Mouse (Mus musculus) brown adipose tissue, adult 24 weeks (tissue): Measurements from ENCODE around the gene Gm20388. TPM values are rescaled to one million over a fixed set of nuclear protein-coding genes. Genes with fewer than 3 reads are reported as not detected.

Experiments
- H3K27ac ChIP-seq: fragments of 200-500 bp; replicated peaks from 2 replicates; pipeline ENCODE4 v1.5.1; 2012; ENCODE audit warnings: low read depth, mild to moderate bottlenecking, low read length
- H3K4me1 ChIP-seq: fragments of 200-500 bp; 2 replicates; pipeline ENCODE4 v1.6.1; 2012; ENCODE audit warnings: low read length, mixed read lengths; ENCODE audit not compliant: control insufficient read depth, insufficient read depth, insufficient read length
- H3K4me3 ChIP-seq: fragments of 200-500 bp; 2 replicates; pipeline ENCODE4 v1.5.1; 2012; ENCODE audit warnings: low read depth, mild to moderate bottlenecking, low read length, moderate library complexity; ENCODE audit not compliant: insufficient read depth
- polyA plus RNA-seq: library from polyadenylated mRNA; stranded (reverse); fragments of >200 nt; gene quantifications from 2 replicates; pipeline ENCODE4 v1.2.4, GENCODE M21; 2012; ENCODE audit not compliant: missing spikeins, insufficient read depth, insufficient read length

Gm20388 gene
- polyA plus RNA-seq, 1 experiment, result 44.7 TPM

GRCm38 (mm10) chr8:122149045-122149444 lies 2238.4 kb downstream of the Gm20388 start:
- Histone ChIP-seq H3K4me1 (peaks cover 7% of the 10 kb centered on the region), H3K4me3 (no peak overlapping the region), H3K27ac (no peak overlapping the region)

GRCm38 (mm10) chr8:122149606-122150005 lies 2239.0 kb downstream of the Gm20388 start:
- Histone ChIP-seq H3K27ac (no peak overlapping the region), H3K4me3 (no peak overlapping the region)

GRCm38 (mm10) chr8:122151541-122151940 lies 2240.9 kb downstream of the Gm20388 start:
- Histone ChIP-seq H3K4me1 (no peaks in the 10 kb centered on the region; the same call in 1 of the 2 replicates), H3K27ac (no peak overlapping the region)

More at GRCm38 (mm10) chr8:122149606-122150005, 2239.0 kb downstream of the Gm20388 start:
- H3K4me1 ChIP-seq, result peaks cover 4% of the 10 kb centered on the region

GRCm38 (mm10) chr8:122155082-122155643 lies 2244.5 kb downstream of the Gm20388 start:
- Histone ChIP-seq H3K4me3 (no peak overlapping the region), H3K27ac (0 out of 2 replicates have a peak overlapping the region, but pooled peaks have one; percentile 0), H3K4me1 (no peaks in the 10 kb centered on the region; the same call in 1 of the 2 replicates)

More at GRCm38 (mm10) chr8:122151541-122151940, 2240.9 kb downstream of the Gm20388 start:
- no peak overlapping the region for H3K4me3 ChIP-seq

- H3K27ac ChIP-seq, result no peak overlapping the region
- no peak overlapping the region for H3K4me3 ChIP-seq
- H3K4me1 ChIP-seq, result no peaks in the 10 kb centered on the region; the same call in 1 of the 2 replicates
Measured at GRCm38 (mm10) chr8:122155964-122156363, 2245.3 kb downstream of the Gm20388 start.

- no peak overlapping the region for H3K4me3 ChIP-seq
- H3K27ac ChIP-seq, result no peak overlapping the region
- H3K4me1 ChIP-seq, result no peaks in the 10 kb centered on the region; the same call in 1 of the 2 replicates
Measured at GRCm38 (mm10) chr8:122157689-122158088, 2247.0 kb downstream of the Gm20388 start.

GRCm38 (mm10) chr8:122160165-122160564 lies 2249.5 kb downstream of the Gm20388 start:
- no peaks in the 10 kb centered on the region; the same call in 1 of the 2 replicates for H3K4me1 ChIP-seq
- no peak overlapping the region for H3K27ac ChIP-seq
- no peak overlapping the region for H3K4me3 ChIP-seq

- Histone ChIP-seq H3K27ac (no peak overlapping the region), H3K4me3 (no peak overlapping the region), H3K4me1 (no peaks in the 10 kb centered on the region)
Measured at GRCm38 (mm10) chr8:122162992-122163391, 2252.4 kb downstream of the Gm20388 start.

GRCm38 (mm10) chr8:122167204-122167860 lies 2256.7 kb downstream of the Gm20388 start:
- H3K4me3 ChIP-seq, result no peak overlapping the region
- no peaks in the 10 kb centered on the region for H3K4me1 ChIP-seq
- no peak overlapping the region for H3K27ac ChIP-seq

- Histone ChIP-seq H3K4me1 (no peaks in the 10 kb centered on the region), H3K4me3 (no peak overlapping the region), H3K27ac (no peak overlapping the region)
Measured at GRCm38 (mm10) chr8:122169446-122169845, 2258.8 kb downstream of the Gm20388 start.

GRCm38 (mm10) chr8:122171823-122172222 lies 2261.2 kb downstream of the Gm20388 start:
- H3K27ac ChIP-seq, result no peak overlapping the region
- no peak overlapping the region for H3K4me3 ChIP-seq
- no peaks in the 10 kb centered on the region for H3K4me1 ChIP-seq

GRCm38 (mm10) chr8:122174133-122174930 lies 2263.7 kb downstream of the Gm20388 start:
- Histone ChIP-seq H3K4me1 (peaks cover 6% of the 10 kb centered on the region; the same call in 1 of the 2 replicates), H3K4me3 (no peak overlapping the region), H3K27ac (no peak overlapping the region)

GRCm38 (mm10) chr8:122178392-122178890 lies 2267.8 kb downstream of the Gm20388 start:
- Histone ChIP-seq H3K4me1 (peaks cover 6% of the 10 kb centered on the region; the same call in 1 of the 2 replicates), H3K4me3 (no peak overlapping the region), H3K27ac (no peak overlapping the region)

- Histone ChIP-seq H3K4me1 (peaks cover 6% of the 10 kb centered on the region; the same call in 1 of the 2 replicates), H3K27ac (no peak overlapping the region), H3K4me3 (no peak overlapping the region)
Measured at GRCm38 (mm10) chr8:122179354-122179753, 2268.7 kb downstream of the Gm20388 start.

- Histone ChIP-seq H3K4me1 (peaks cover 6% of the 10 kb centered on the region; the same call in 1 of the 2 replicates), H3K4me3 (no peak overlapping the region), H3K27ac (no peak overlapping the region)
Measured at GRCm38 (mm10) chr8:122180116-122180515, 2269.5 kb downstream of the Gm20388 start.
